Mouse (Mus musculus): ENCODE results near the gene Fgfrl1.
A peak's percentile ranks its signal among the peaks of the same experiment; 100 is the strongest.

DNA sequence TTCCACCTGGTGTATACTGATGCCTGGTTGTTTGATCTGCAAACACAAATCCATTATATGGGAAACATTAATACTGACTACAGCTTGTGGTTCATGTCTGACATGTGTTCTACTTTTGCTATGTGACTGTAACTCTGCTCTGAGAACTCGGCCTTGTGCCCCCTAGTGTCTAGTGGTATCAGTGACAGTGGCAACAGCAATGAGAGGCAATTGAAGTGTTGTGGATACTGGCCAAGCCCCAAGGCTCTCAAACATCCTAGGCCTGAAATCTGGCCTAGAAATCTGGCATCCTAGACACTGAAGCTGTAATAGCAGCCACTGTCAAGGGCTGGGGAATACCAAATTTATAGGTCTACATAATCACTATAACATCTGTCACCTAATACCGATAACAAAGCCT lies 51.7 kb downstream of the Fgfrl1 start:
- peak; percentile 83 for TF ChIP-seq CTCF (IDR thresholded peaks at IDR 0.05; ENCODE audit: low read depth, low read length)
- TF ChIP-seq GATA1 (IDR thresholded peaks at IDR 0.05; ENCODE audit: borderline replicate concordance, low read length) = no peak
- TF ChIP-seq TAL1 (conservative IDR thresholded peaks at IDR 0.05; ENCODE audit: low read depth, low read length) = no peak
